Mouse (Mus musculus) testis, adult 2 months (tissue): Measurements from ENCODE around the gene Herc2. TPM values are rescaled to one million over a fixed set of nuclear protein-coding genes. Genes with fewer than 3 reads are reported as not detected.
A peak's percentile ranks its signal among the peaks of the same experiment; 100 is the strongest.

Experiments used
- H3K27ac ChIP-seq: fragments of 200-500 bp; 2 replicates; pipeline ENCODE4 v1.5.1; 2012; ENCODE audit warnings: low read depth, low read length; ENCODE audit not compliant: control insufficient read depth, insufficient read depth
- H3K27me3 ChIP-seq: fragments of 200-500 bp; 2 replicates; pipeline ENCODE4 v1.6.1; 2012; ENCODE audit warnings: mild to moderate bottlenecking, low read length, moderate library complexity; ENCODE audit not compliant: control insufficient read depth, insufficient read depth
- H3K36me3 ChIP-seq: fragments of 200-500 bp; 2 replicates; pipeline ENCODE4 v1.6.1; 2012; ENCODE audit warnings: mild to moderate bottlenecking, low read length; ENCODE audit not compliant: control insufficient read depth, insufficient read depth
- H3K4me1 ChIP-seq: fragments of 200-500 bp; 2 replicates; pipeline ENCODE4 v1.6.1; 2012; ENCODE audit warnings: low read length; ENCODE audit not compliant: control insufficient read depth, insufficient read depth
- H3K4me3 ChIP-seq: fragments of 200-500 bp; 2 replicates; pipeline ENCODE4 v1.5.1; 2012; ENCODE audit warnings: low read depth, mild to moderate bottlenecking, low read length, moderate library complexity, mixed read lengths; ENCODE audit not compliant: control insufficient read depth
- CTCF ChIP-seq: fragments of 200-500 bp; IDR thresholded peaks from 2 replicates; pipeline ENCODE4 v1.5.1; 2012; ENCODE audit warnings: low read depth, mild to moderate bottlenecking, inconsistent platforms, low read length, moderate library complexity; ENCODE audit not compliant: control insufficient read depth, insufficient read depth, insufficient replicate concordance
- POLR2A ChIP-seq: fragments of 200-500 bp; IDR thresholded peaks from 2 replicates; pipeline ENCODE4 v1.6.1; 2012; ENCODE audit warnings: low read depth, mild to moderate bottlenecking, inconsistent platforms, low read length, moderate library complexity; ENCODE audit not compliant: control insufficient read depth
- polyA plus RNA-seq: library from polyadenylated mRNA; depleted of rRNA; stranded (reverse); fragments of >200 nt; gene quantifications from 2 replicates; pipeline ENCODE4 v1.2.3, GENCODE M21; 2012

The Herc2 gene
- polyA plus RNA-seq, 1 experiment = 25.6 TPM

DNA sequence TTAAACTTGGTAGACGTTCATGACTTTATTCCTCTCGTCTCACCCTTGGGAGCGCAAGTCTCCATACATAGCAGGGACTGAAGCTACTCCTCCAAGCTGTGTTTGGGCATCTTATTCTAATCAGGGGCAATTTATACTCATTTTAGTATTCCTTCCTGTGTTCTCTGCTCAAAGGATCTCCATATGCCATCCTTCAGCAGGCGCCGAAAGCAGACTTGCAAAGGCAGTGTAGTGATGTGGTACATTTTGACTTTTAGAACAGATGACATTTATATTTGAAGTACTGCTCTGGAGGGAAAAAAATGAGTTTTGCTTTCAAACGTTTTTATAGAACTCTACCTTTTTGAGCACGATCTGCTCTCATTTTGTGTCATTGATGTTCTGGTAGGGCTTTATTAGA lies 71.0 kb downstream of the Herc2 start:
- no peak overlapping the region for H3K4me3 ChIP-seq
- TF ChIP-seq POLR2A = no peak
- TF ChIP-seq CTCF = no peak

DNA sequence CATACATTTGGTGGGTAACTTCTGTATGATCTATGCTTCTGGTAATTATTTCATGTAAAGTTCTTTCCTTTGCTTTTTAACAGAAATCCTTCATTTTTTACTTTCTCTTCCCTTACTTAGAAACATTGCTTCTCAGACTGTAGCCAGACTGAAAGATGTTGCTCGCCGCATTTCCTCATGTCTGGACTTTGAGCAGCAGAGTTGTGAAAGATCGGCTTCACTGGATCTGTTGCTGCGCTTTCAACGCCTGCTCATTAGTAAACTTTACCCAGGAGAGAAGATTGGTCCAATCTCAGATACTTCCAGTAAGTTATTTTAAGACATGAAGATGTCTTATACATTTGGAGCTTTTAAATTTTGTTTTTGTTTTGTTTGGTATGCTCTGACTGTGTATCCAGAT lies 71.4 kb downstream of the Herc2 start:
- Histone ChIP-seq H3K27me3 (no peaks in the 10 kb centered on the region), H3K27ac (no peak overlapping the region), H3K36me3 (peaks cover 3% of the 10 kb centered on the region), H3K4me3 (no peak overlapping the region), H3K4me1 (no peaks in the 10 kb centered on the region)
- TF ChIP-seq CTCF (no peak), POLR2A (no peak)

More for the DNA sequence above, 71.0 kb downstream of the Herc2 start:
- Histone ChIP-seq H3K27ac (no peak overlapping the region), H3K36me3 (peaks cover 3% of the 10 kb centered on the region), H3K27me3 (no peaks in the 10 kb centered on the region), H3K4me1 (no peaks in the 10 kb centered on the region)

DNA sequence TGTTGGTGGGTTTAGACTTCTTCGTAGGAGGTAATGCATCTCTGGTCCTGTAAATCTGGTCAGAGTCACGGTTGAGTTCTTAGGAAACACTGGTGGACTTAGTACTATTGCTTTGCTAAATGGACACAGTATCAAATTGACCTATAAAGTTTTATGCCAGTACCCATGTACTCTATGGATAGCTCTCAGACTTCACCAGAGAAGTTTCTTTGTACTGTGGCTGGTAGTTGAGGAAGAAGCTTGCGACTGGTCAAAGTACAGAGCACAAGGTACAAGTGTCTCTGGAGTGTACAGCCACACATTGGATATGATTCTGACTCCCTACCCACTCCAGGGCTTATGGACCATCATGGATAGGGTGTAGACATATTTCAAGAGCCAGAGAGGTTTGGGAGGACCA lies 78.1 kb downstream of the Herc2 start:
- TF ChIP-seq POLR2A = no peak
- no peak for TF ChIP-seq CTCF
- H3K36me3 ChIP-seq = peaks cover 3% of the 10 kb centered on the region
- no peak overlapping the region for H3K27ac ChIP-seq
- H3K27me3 ChIP-seq = no peaks in the 10 kb centered on the region
- H3K4me3 ChIP-seq = no peak overlapping the region
- H3K4me1 ChIP-seq = no peaks in the 10 kb centered on the region

DNA sequence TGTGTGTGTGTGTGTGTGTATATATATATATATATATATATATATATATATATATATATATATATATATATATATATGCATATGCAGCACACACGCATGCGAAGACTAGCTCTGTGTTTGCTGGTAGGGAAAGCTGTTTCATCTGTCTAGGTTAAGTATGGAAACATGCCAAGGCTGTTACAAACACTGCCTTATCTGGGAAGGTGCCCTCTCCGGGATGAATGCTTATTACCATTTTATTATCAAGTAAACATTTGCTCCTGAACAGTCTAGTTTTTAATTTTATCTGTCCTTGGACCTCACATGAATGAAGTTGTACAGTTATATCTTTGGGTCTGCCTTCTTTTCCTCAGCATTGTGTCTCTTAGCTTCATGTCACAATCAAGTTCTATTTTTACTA lies 79.6 kb downstream of the Herc2 start:
- Histone ChIP-seq H3K4me1 (no peaks in the 10 kb centered on the region), H3K27ac (no peak overlapping the region), H3K4me3 (no peak overlapping the region), H3K36me3 (peaks cover 1% of the 10 kb centered on the region), H3K27me3 (no peaks in the 10 kb centered on the region)
- TF ChIP-seq CTCF = no peak
- TF ChIP-seq POLR2A = no peak

DNA sequence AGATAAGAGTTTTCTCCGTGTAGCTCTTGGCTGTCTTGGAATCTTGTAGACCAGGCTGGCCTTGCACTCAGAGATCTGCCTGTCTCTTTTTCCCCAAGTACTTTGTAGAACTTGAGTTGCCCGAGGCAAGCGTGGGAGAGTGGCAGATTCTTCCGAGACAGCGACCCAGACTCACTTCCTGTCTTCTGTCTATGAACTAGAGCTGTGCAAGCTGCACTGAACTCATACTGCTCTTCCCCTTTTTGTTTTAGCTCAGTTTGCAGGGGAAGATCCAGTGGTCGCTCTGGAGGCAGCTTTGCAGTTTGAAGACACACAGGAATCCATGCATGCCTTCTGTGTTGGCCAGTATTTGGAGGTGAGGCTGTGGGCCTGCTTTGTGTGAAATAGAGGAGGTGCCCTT lies 81.6 kb downstream of the Herc2 start:
- Histone ChIP-seq H3K4me3 (peak overlapping the region; percentile 10; the same call in 1 of the 2 replicates), H3K27me3 (no peaks in the 10 kb centered on the region), H3K4me1 (no peaks in the 10 kb centered on the region), H3K36me3 (no peaks in the 10 kb centered on the region; the same call in 1 of the 2 replicates), H3K27ac (no peak overlapping the region)
- no peak for TF ChIP-seq POLR2A
- TF ChIP-seq CTCF = no peak

DNA sequence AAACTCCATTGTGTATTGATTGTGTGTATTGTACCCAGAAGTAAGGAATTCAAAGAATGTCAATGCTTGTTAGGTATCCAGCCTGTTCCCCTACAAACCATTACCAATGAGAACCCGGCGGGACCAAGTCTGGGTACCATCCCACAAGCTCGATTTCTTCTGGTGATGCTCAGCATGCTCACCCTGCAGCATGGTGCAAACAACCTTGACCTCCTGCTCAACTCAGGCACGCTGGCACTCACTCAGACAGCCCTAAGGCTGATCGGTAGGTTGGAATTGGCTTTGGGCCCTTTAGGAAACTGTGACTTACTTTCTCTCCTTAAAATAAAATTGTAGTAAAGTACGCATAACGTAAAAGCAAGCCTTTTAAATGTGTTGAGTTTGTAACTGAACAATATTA lies 88.7 kb downstream of the Herc2 start:
- Histone ChIP-seq H3K27me3 (no peaks in the 10 kb centered on the region), H3K36me3 (peaks cover 1% of the 10 kb centered on the region; the same call in 1 of the 2 replicates), H3K27ac (no peak overlapping the region), H3K4me3 (no peak overlapping the region), H3K4me1 (no peaks in the 10 kb centered on the region)
- TF ChIP-seq CTCF (no peak), POLR2A (no peak)

DNA sequence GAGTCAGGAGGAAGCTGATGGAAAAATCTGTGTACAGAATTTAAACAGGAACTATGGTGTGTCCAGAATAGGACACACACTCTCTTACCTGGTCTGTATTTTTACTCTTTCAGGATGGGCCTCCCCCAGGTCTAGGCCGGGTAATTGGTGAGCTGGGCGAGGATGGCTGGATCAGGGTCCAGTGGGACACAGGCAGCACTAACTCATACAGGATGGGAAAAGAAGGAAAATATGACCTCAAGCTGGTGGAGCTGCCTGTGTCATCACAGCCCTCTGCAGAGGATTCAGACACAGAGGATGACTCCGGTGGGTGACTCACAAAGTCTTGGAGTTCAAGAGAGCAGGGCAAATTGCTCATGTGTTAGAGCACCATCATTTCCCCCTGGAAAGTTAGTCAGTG lies 96.4 kb downstream of the Herc2 start:
- no peaks in the 10 kb centered on the region for H3K4me1 ChIP-seq
- H3K27ac ChIP-seq = no peak overlapping the region
- H3K27me3 ChIP-seq = no peaks in the 10 kb centered on the region
- H3K36me3 ChIP-seq = peaks cover 2% of the 10 kb centered on the region; the same call in 1 of the 2 replicates
- H3K4me3 ChIP-seq = no peak overlapping the region
- no peak for TF ChIP-seq CTCF
- no peak for TF ChIP-seq POLR2A

DNA sequence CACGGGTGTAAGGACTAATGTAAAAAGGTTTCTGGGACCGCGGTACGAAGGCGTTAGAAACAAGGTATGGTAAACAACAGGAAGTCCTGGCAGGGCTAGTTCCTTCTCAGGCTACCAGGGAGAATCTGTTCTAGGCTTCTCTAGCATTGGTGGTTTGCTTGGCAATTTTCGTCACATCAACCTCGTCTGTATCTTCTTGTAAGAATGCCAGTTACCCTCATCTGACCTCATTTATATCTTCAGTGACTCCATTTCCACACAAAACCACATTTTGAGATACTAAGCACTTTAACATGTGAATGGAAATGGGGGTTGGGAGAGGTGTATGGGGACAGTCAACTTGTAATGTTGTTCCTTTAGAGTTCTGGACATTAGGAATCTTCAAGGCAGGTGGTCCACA lies 98.9 kb downstream of the Herc2 start:
- H3K27ac ChIP-seq = no peak overlapping the region
- no peaks in the 10 kb centered on the region for H3K4me1 ChIP-seq
- no peaks in the 10 kb centered on the region for H3K27me3 ChIP-seq
- H3K36me3 ChIP-seq = peaks cover 4% of the 10 kb centered on the region
- TF ChIP-seq CTCF (no peak), POLR2A (no peak)
- H3K4me3 ChIP-seq = no peak overlapping the region
